Mouse (Mus musculus): ENCODE data around the gene St3gal4. TPM values are rescaled to one million over a fixed set of nuclear protein-coding genes. Genes with fewer than 3 reads are reported as not detected.

Gene St3gal4
- 12.7 and 14.5 TPM in 2 replicates for polyA plus RNA-seq (2012; rRNA removed)

DNA sequence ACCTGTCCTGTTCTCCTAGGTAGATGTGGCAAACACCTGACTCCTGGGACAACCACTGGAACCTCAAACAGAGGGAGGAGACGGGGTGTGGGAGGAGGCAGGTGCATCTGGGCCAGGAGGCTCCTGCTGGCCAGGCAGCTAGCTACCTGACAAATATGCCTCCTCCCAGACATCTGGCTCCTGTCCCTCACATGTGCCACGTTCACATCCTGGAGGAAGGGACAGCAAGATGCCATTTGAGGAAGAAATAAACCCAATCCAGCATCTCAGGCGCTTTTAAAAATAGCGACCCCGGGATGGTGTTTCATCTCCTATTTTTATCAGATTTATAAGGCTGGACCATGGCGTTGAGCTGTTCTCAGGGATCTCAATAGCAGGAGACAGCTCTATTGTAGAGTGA, at the start of gene St3gal4:
Gene St3gal4 (minus strand): TSS at position 101 of the 400 bp plus-strand sequence.
- Histone ChIP-seq H3K27me3 (ENCODE audit: control insufficient read depth, insufficient read depth, low read length) (no peaks in the 10 kb centered on the region), H3K27ac (ENCODE audit: insufficient read depth, low read length) (no peak within 1 kb of the TSS), H3K4me3 (replicated peaks; ENCODE audit: insufficient read depth, low read depth, low read length) (no peak within 1 kb of the TSS), H3K4me1 (ENCODE audit: control insufficient read depth, insufficient read depth, low read length) (no peaks in the 10 kb centered on the region; the same call in 1 of the 2 replicates)
- DNase-seq: no peak
- TF ChIP-seq POLR2A (IDR thresholded peaks at IDR 0.05; ENCODE audit: borderline replicate concordance, insufficient read depth, low read length): no peak
- no peak for TF ChIP-seq CTCF (IDR thresholded peaks at IDR 0.05; ENCODE audit: borderline replicate concordance, insufficient read depth, low read depth, low read length)
- 63% methylated on average over 6 of the region's 6 CpGs for WGBS

GRCm38 (mm10) chr9:35166798-35167635, 47.9 kb upstream of the St3gal4 start:
- WGBS: 53% methylated on average over 9 of the region's 9 CpGs
- Histone ChIP-seq H3K27ac (ENCODE audit: insufficient read depth, low read length) (no peak overlapping the region), H3K27me3 (ENCODE audit: control insufficient read depth, insufficient read depth, low read length) (no peaks in the 10 kb centered on the region), H3K4me3 (replicated peaks; ENCODE audit: insufficient read depth, low read depth, low read length) (no peak overlapping the region), H3K4me1 (ENCODE audit: control insufficient read depth, insufficient read depth, low read length) (peaks cover 14% of the 10 kb centered on the region)
- no peak for DNase-seq
- no peak for TF ChIP-seq POLR2A (IDR thresholded peaks at IDR 0.05; ENCODE audit: borderline replicate concordance, insufficient read depth, low read length)
- TF ChIP-seq CTCF (IDR thresholded peaks at IDR 0.05; ENCODE audit: borderline replicate concordance, insufficient read depth, low read depth, low read length): no peak

DNA sequence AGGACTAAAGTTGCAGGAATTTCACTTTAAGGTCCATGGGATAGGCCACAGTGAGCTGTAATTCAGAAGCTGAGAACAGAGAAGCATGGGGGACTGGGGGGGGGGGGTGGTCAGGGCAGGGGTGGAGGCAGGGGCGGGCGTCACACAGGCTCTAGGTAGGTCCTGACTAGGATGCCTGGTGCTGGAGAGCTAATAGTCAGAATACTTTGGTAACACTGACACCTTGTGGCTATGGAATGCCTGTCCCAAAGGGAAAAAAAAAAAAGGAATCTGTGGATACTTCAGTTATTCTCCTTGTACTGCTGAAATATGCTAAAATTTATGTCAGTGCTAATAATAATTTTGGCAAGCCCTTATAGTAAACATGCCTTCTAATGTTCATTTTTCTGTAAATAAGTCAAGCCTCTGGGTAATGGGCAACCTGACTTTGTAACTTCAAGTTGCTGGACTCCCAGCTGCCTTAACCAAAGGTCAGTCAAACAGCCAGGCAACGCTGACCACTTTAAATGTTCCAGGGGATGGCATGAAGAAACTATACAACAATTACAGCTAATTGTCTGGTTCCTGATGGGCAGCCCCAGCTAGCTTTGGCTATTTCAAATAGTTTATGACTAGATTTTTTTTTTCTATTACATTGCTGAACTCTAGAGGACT, 47.2 kb upstream of the St3gal4 start:
- Histone ChIP-seq H3K27me3 (ENCODE audit: control insufficient read depth, insufficient read depth, low read length) (no peaks in the 10 kb centered on the region), H3K27ac (ENCODE audit: insufficient read depth, low read length) (no peak overlapping the region), H3K4me3 (replicated peaks; ENCODE audit: insufficient read depth, low read depth, low read length) (no peak overlapping the region), H3K4me1 (ENCODE audit: control insufficient read depth, insufficient read depth, low read length) (peaks cover 14% of the 10 kb centered on the region)
- TF ChIP-seq POLR2A (IDR thresholded peaks at IDR 0.05; ENCODE audit: borderline replicate concordance, insufficient read depth, low read length) (no peak), CTCF (IDR thresholded peaks at IDR 0.05; ENCODE audit: borderline replicate concordance, insufficient read depth, low read depth, low read length) (peak; percentile 50; the same call in 1 of the 2 replicates)
- DNase-seq: peak in 1 of 2 experiments; percentile 55
- 30% methylated on average over 3 of the region's 3 CpGs for WGBS

DNA sequence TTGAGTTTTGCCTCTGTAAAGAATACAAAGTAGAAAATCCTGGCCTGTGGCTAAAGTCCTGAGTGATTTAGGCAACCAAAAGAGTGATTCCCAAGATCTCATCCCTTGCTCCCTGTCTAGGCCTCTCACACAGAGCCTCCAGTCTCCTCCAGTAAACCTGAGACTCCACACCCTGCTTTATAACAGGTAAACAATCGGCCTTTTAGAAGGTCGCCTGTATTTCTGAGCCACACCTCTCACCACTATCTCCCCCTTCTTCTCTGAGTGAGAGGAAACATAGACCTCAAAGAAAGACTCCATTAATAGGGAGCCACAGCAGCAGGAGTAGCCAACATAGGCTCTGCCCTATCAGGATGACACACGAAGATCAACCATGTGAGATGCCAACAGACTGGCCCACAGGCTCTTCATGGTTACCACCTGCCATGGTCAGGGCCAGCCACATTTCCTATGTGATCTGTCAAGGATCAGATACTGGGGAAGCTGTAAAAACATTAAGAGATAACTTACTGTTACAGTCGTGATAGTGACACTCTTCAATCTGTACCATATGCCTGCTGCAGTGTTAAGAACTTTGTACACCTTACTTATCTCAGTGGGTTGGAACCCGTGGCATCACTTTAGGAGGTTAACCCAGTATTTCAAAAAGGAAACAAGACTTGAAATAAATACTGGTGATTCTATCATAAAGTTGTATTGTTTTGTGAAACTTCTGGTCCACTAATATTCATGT, 45.2 kb upstream of the St3gal4 start:
- H3K27ac ChIP-seq (ENCODE audit: insufficient read depth, low read length): no peak overlapping the region
- no peak overlapping the region for H3K4me3 ChIP-seq (replicated peaks; ENCODE audit: insufficient read depth, low read depth, low read length)
- DNase-seq: no peak
- H3K27me3 ChIP-seq (ENCODE audit: control insufficient read depth, insufficient read depth, low read length): no peaks in the 10 kb centered on the region
- WGBS: 97% methylated on average over 5 of the region's 5 CpGs
- peaks cover 14% of the 10 kb centered on the region for H3K4me1 ChIP-seq (ENCODE audit: control insufficient read depth, insufficient read depth, low read length)
- TF ChIP-seq CTCF (IDR thresholded peaks at IDR 0.05; ENCODE audit: borderline replicate concordance, insufficient read depth, low read depth, low read length) (no peak), POLR2A (IDR thresholded peaks at IDR 0.05; ENCODE audit: borderline replicate concordance, insufficient read depth, low read length) (no peak)

- peaks cover 14% of the 10 kb centered on the region for H3K4me1 ChIP-seq (ENCODE audit: control insufficient read depth, insufficient read depth, low read length)
- 14% methylated on average over 11 of the region's 11 CpGs for WGBS
- peak; percentile 84 to 88 for DNase-seq
- no peaks in the 10 kb centered on the region for H3K27me3 ChIP-seq (ENCODE audit: control insufficient read depth, insufficient read depth, low read length)
- H3K27ac ChIP-seq (ENCODE audit: insufficient read depth, low read length): no peak overlapping the region
- H3K4me3 ChIP-seq (replicated peaks; ENCODE audit: insufficient read depth, low read depth, low read length): peak overlapping the region; percentile 15
- TF ChIP-seq CTCF (IDR thresholded peaks at IDR 0.05; ENCODE audit: borderline replicate concordance, insufficient read depth, low read depth, low read length) (no peak), POLR2A (IDR thresholded peaks at IDR 0.05; ENCODE audit: borderline replicate concordance, insufficient read depth, low read length) (no peak)
These were observed 44.1 kb upstream of the St3gal4 start for GRCm38 (mm10) chr9:35163011-35163690.

- H3K27me3 ChIP-seq (ENCODE audit: control insufficient read depth, insufficient read depth, low read length): no peaks in the 10 kb centered on the region
- TF ChIP-seq CTCF (IDR thresholded peaks at IDR 0.05; ENCODE audit: borderline replicate concordance, insufficient read depth, low read depth, low read length) (no peak), POLR2A (IDR thresholded peaks at IDR 0.05; ENCODE audit: borderline replicate concordance, insufficient read depth, low read length) (no peak)
- peaks cover 14% of the 10 kb centered on the region for H3K4me1 ChIP-seq (ENCODE audit: control insufficient read depth, insufficient read depth, low read length)
- no peak for DNase-seq
- WGBS: 84% methylated on average over 7 of the region's 7 CpGs
- H3K27ac ChIP-seq (ENCODE audit: insufficient read depth, low read length): no peak overlapping the region
- no peak overlapping the region for H3K4me3 ChIP-seq (replicated peaks; ENCODE audit: insufficient read depth, low read depth, low read length)
These were observed 42.7 kb upstream of the St3gal4 start for GRCm38 (mm10) chr9:35161721-35162120.

GRCm38 (mm10) chr9:35160662-35161061, 41.6 kb upstream of the St3gal4 start:
- DNase-seq: no peak
- Histone ChIP-seq H3K27me3 (ENCODE audit: control insufficient read depth, insufficient read depth, low read length) (no peaks in the 10 kb centered on the region), H3K4me1 (ENCODE audit: control insufficient read depth, insufficient read depth, low read length) (peaks cover 14% of the 10 kb centered on the region), H3K4me3 (replicated peaks; ENCODE audit: insufficient read depth, low read depth, low read length) (no peak overlapping the region), H3K27ac (ENCODE audit: insufficient read depth, low read length) (no peak overlapping the region)
- 93% methylated on average over 2 of the region's 2 CpGs for WGBS
- TF ChIP-seq CTCF (IDR thresholded peaks at IDR 0.05; ENCODE audit: borderline replicate concordance, insufficient read depth, low read depth, low read length) (no peak), POLR2A (IDR thresholded peaks at IDR 0.05; ENCODE audit: borderline replicate concordance, insufficient read depth, low read length) (no peak)
